Mouse (Mus musculus) hindbrain, embryonic 14.5 days (tissue): ENCODE results near the gene Aamp. TPM values are rescaled to one million over a fixed set of nuclear protein-coding genes. Genes with fewer than 3 reads are reported as not detected.

Source experiments
- ATAC-seq: fragments of 200-750 bp; cut with Nextera tagmentation; 2 replicates; pipeline ENCODE4 v1.8.0; 2017; ENCODE audit warnings: moderate number of reproducible peaks, mild to moderate bottlenecking, moderate TSS enrichment, moderate library complexity; ENCODE audit not compliant: low FRiP score
- DNase-seq: peaks from one replicate; pipeline ENCODE4 v3.0.0-alpha.2; 2015; ENCODE audit warnings: low spot score
- H3K27ac ChIP-seq: fragments of 300-500 bp; sonication (generic); 2 replicates; pipeline ENCODE4 v1.5.1; 2014; ENCODE audit warnings: mild to moderate bottlenecking, moderate library complexity
- H3K27me3 ChIP-seq: fragments of 300-500 bp; sonication (generic); 2 replicates; pipeline ENCODE4 v1.6.1; 2014; ENCODE audit warnings: mild to moderate bottlenecking, low read length, mixed read lengths; ENCODE audit not compliant: control insufficient read depth, insufficient read depth
- H3K36me3 ChIP-seq: fragments of 300-500 bp; sonication (generic); replicated peaks from 2 replicates; pipeline ENCODE4 v1.6.1; 2014; ENCODE audit not compliant: control insufficient read depth, insufficient read depth
- H3K4me1 ChIP-seq: fragments of 300-500 bp; sonication (generic); replicated peaks from 2 replicates; pipeline ENCODE4 v1.6.1; 2014; ENCODE audit warnings: antibody characterized with exemption, low read length, mixed read lengths; ENCODE audit not compliant: control insufficient read depth, insufficient read depth
- H3K4me2 ChIP-seq: fragments of 300-500 bp; sonication (generic); replicated peaks from 2 replicates; pipeline ENCODE4 v1.6.1; 2014; ENCODE audit warnings: mild to moderate bottlenecking, moderate library complexity
- H3K4me3 ChIP-seq: fragments of 300-500 bp; sonication (generic); replicated peaks from 2 replicates; pipeline ENCODE4 v1.5.1; 2014; ENCODE audit warnings: mild to moderate bottlenecking, low read length
- H3K9ac ChIP-seq: fragments of 300-500 bp; sonication (generic); 2 replicates; pipeline ENCODE4 v1.6.1; 2014
- H3K9me3 ChIP-seq: fragments of 300-500 bp; sonication (generic); 2 replicates; pipeline ENCODE4 v1.6.1; 2016; ENCODE audit warnings: low read length; ENCODE audit not compliant: control insufficient read depth
- WGBS: fragments of 180-500 bp; shearing (Covaris S2); extraction: QIAGEN DNeasy Blood & Tissue Kit; methylation state at CpG from one replicate; pipeline ENCODE4 v1.1.7; 2014; 5-methylcytosine and 5-hydroxymethylcytosine counted together
- polyA plus RNA-seq: library from polyadenylated mRNA; unstranded; fragments of >200 nt; fragmentation: Nextera tagmentation; extraction: Ambion mirVana; gene quantifications from 2 replicates; pipeline ENCODE4 v1.2.1, GENCODE M21; 2014

The Aamp gene
- polyA plus RNA-seq, 1 experiment from 2014 or later, result 188 TPM

GRCm38 (mm10) chr1:74255704-74256345 lies 28.7 kb downstream of the Aamp start:
- H3K27ac ChIP-seq, result no peak overlapping the region
- H3K9me3 ChIP-seq, result no peaks in the 10 kb centered on the region
- no peak overlapping the region for H3K9ac ChIP-seq
- WGBS, result over 99% methylated on average over 8 of the region's 8 CpGs
- peaks cover 90% of the 10 kb centered on the region for H3K36me3 ChIP-seq
- DNase-seq (no peak), ATAC-seq (no peak)
- H3K27me3 ChIP-seq, result no peaks in the 10 kb centered on the region
- no peak overlapping the region for H3K4me3 ChIP-seq
- H3K4me1 ChIP-seq, result no peaks in the 10 kb centered on the region
- H3K4me2 ChIP-seq, result no peak overlapping the region

DNA sequence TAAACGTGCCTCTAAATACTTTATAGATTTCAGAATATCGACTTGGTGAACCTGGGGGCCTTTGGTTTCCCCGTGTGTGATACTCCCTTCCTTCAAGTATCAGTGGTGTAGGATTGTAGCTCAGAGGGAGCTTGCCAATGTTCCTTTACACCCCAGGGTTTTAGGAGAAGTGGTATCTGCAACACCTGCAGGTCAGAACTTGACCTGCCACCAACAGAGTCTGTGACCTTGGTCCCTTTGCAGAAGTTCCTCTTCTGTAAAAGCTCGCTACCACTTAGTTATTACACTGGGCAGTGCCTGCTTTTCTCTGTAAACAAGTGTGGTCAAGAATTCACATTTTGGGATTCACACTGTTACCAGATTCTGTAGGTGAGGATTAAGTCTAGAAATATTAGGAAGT lies 34.4 kb downstream of the Aamp start:
- no peaks in the 10 kb centered on the region for H3K9me3 ChIP-seq
- peaks cover 71% of the 10 kb centered on the region for H3K36me3 ChIP-seq
- DNase-seq (no peak), ATAC-seq (no peak)
- no peak overlapping the region for H3K27ac ChIP-seq
- WGBS, result 90% methylated on average over 4 of the region's 4 CpGs
- no peak overlapping the region for H3K4me3 ChIP-seq
- no peak overlapping the region for H3K9ac ChIP-seq
- H3K4me1 ChIP-seq, result no peaks in the 10 kb centered on the region
- no peak overlapping the region for H3K4me2 ChIP-seq
- H3K27me3 ChIP-seq, result no peaks in the 10 kb centered on the region

DNA sequence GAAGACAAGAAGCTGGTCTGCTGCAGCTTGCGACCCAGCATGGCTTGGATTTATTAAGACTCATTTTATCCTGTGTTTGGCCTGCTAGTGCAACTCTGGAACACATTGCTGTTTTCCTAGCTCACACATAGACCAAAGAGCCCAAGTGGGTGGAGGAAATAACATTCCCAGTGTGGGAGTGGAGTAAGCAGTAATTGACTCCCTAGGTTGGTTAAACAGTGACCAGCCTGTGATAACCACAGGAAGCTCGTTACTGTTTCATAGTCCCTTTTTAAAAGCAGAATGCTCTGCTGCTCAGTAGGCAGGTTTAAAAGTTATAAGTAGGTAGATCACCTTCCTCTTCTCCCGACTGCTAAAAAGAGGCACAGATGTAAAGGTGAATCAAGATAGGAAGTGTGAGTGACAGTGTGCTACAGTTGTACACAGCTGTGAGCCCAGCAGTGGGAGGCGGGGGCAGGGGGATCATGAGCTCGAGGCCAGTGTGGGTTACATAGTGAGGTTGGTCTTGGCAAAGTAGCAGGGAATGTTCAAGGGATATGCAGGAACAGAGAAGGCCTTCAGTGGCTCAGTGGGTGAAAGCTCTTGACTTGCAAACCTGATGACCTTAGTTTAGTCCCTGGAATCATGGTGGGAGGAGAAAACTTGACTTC lies 35.1 kb downstream of the Aamp start:
- DNase-seq (no peak), ATAC-seq (no peak)
- Histone ChIP-seq H3K36me3 (peaks cover 65% of the 10 kb centered on the region), H3K4me2 (no peak overlapping the region), H3K9me3 (no peaks in the 10 kb centered on the region), H3K27me3 (no peaks in the 10 kb centered on the region), H3K4me3 (no peak overlapping the region), H3K27ac (no peak overlapping the region), H3K9ac (no peak overlapping the region), H3K4me1 (no peaks in the 10 kb centered on the region)
- WGBS, result 85% methylated on average over 5 of the region's 5 CpGs

DNA sequence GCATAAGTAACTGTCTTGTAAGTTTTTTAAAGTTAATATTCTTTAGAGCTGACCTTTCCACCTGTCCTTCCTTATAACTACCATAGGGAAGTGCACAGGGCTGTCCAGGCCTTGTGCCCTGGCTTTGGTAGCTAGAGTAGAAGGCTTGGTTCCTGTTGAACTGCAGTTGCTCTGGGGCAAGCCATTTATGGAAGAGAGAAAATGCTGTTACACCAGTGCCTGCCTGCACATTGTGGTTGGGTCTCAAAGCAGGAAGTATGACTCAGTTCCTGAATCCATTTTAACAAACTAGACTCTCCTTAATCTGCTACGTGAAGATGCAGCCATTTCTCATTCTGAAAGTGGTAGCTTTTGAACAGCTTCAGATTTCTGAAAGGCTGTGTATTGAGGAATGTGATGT lies 35.7 kb downstream of the Aamp start:
- Histone ChIP-seq H3K27ac (no peak overlapping the region), H3K9me3 (no peaks in the 10 kb centered on the region), H3K9ac (no peak overlapping the region), H3K36me3 (peaks cover 59% of the 10 kb centered on the region), H3K27me3 (no peaks in the 10 kb centered on the region), H3K4me1 (no peaks in the 10 kb centered on the region), H3K4me2 (no peak overlapping the region), H3K4me3 (no peak overlapping the region)
- 88% methylated on average over 1 of the region's 1 CpGs for WGBS
- ATAC-seq (no peak), DNase-seq (no peak)

- 86% methylated on average over 2 of the region's 2 CpGs for WGBS
- no peak overlapping the region for H3K4me3 ChIP-seq
- H3K27me3 ChIP-seq, result no peaks in the 10 kb centered on the region
- H3K4me2 ChIP-seq, result no peak overlapping the region
- no peak for ATAC-seq
- H3K9me3 ChIP-seq, result no peaks in the 10 kb centered on the region
- no peak for DNase-seq
- H3K27ac ChIP-seq, result no peak overlapping the region
- peaks cover 28% of the 10 kb centered on the region for H3K36me3 ChIP-seq
- H3K9ac ChIP-seq, result no peak overlapping the region
- peaks cover 2% of the 10 kb centered on the region for H3K4me1 ChIP-seq
Measured at GRCm38 (mm10) chr1:74245525-74245924, 39.0 kb downstream of the Aamp start.

- Histone ChIP-seq H3K4me1 (peaks cover 32% of the 10 kb centered on the region), H3K27me3 (no peaks in the 10 kb centered on the region), H3K9me3 (no peaks in the 10 kb centered on the region), H3K4me3 (no peak overlapping the region), H3K4me2 (no peak overlapping the region), H3K36me3 (no peaks in the 10 kb centered on the region), H3K9ac (no peak overlapping the region), H3K27ac (no peak overlapping the region)
- 84% methylated on average over 4 of the region's 4 CpGs for WGBS
- ATAC-seq, result no peak
- DNase-seq, result no peak
Measured at GRCm38 (mm10) chr1:74240832-74241231, 43.7 kb downstream of the Aamp start.

GRCm38 (mm10) chr1:74240311-74240710 lies 44.2 kb downstream of the Aamp start:
- peaks cover 32% of the 10 kb centered on the region for H3K4me1 ChIP-seq
- no peaks in the 10 kb centered on the region for H3K27me3 ChIP-seq
- no peak for ATAC-seq
- H3K36me3 ChIP-seq, result no peaks in the 10 kb centered on the region
- H3K27ac ChIP-seq, result no peak overlapping the region
- no peak for DNase-seq
- H3K4me2 ChIP-seq, result no peak overlapping the region
- 62% methylated on average over 6 of the region's 6 CpGs for WGBS
- H3K4me3 ChIP-seq, result no peak overlapping the region
- H3K9ac ChIP-seq, result no peak overlapping the region
- H3K9me3 ChIP-seq, result no peaks in the 10 kb centered on the region

GRCm38 (mm10) chr1:74239618-74240017 lies 44.9 kb downstream of the Aamp start:
- no peaks in the 10 kb centered on the region for H3K36me3 ChIP-seq
- peak overlapping the region; percentile 76 for H3K4me2 ChIP-seq
- ATAC-seq (no peak), DNase-seq (no peak)
- no peak overlapping the region for H3K9ac ChIP-seq
- H3K9me3 ChIP-seq, result no peaks in the 10 kb centered on the region
- 64% methylated on average over 11 of the region's 11 CpGs for WGBS
- no peak overlapping the region for H3K27ac ChIP-seq
- no peaks in the 10 kb centered on the region for H3K27me3 ChIP-seq
- no peak overlapping the region for H3K4me3 ChIP-seq
- H3K4me1 ChIP-seq, result peaks cover 32% of the 10 kb centered on the region

- no peak overlapping the region for H3K4me3 ChIP-seq
- DNase-seq, result no peak
- H3K36me3 ChIP-seq, result no peaks in the 10 kb centered on the region
- no peak overlapping the region for H3K9ac ChIP-seq
- H3K27ac ChIP-seq, result no peak overlapping the region
- no peaks in the 10 kb centered on the region for H3K27me3 ChIP-seq
- peaks cover 32% of the 10 kb centered on the region for H3K4me1 ChIP-seq
- H3K4me2 ChIP-seq, result peak overlapping the region; percentile 76
- no peaks in the 10 kb centered on the region for H3K9me3 ChIP-seq
- no peak for ATAC-seq
- WGBS, result 79% methylated on average over 7 of the region's 7 CpGs
Measured at GRCm38 (mm10) chr1:74239162-74239561, 45.4 kb downstream of the Aamp start.
